Mouse (Mus musculus) liver (tissue): ENCODE measurements around the gene Lamb3.

Experiments
- DNase-seq: peaks from one replicate; pipeline ENCODE4 v3.0.0-alpha.2; 2020; ENCODE audit warnings: mixed read lengths

Gene Lamb3

GRCm38 (mm10) chr1:193346908-193347307 is 139.4 kb downstream of the Lamb3 start:
- DNase-seq, result no peak

- no peak for DNase-seq
Measured at GRCm38 (mm10) chr1:193348261-193348962, 140.9 kb downstream of the Lamb3 start.

- DNase-seq, result no peak
Measured at GRCm38 (mm10) chr1:193349702-193350545, 142.4 kb downstream of the Lamb3 start.

- DNase-seq, result no peak
Measured at GRCm38 (mm10) chr1:193350546-193350801, 143.0 kb downstream of the Lamb3 start.

- DNase-seq, result no peak
Measured at GRCm38 (mm10) chr1:193351583-193351982, 144.1 kb downstream of the Lamb3 start.

- DNase-seq, result no peak
Measured at GRCm38 (mm10) chr1:193359199-193359598, 151.7 kb downstream of the Lamb3 start.

GRCm38 (mm10) chr1:193361181-193361580 is 153.7 kb downstream of the Lamb3 start:
- DNase-seq, result no peak

- DNase-seq, result no peak
Measured at GRCm38 (mm10) chr1:193362078-193362477, 154.6 kb downstream of the Lamb3 start.

GRCm38 (mm10) chr1:193363801-193364231 is 156.3 kb downstream of the Lamb3 start:
- DNase-seq, result peak; percentile 26

GRCm38 (mm10) chr1:193368055-193368454 is 160.6 kb downstream of the Lamb3 start:
- no peak for DNase-seq

GRCm38 (mm10) chr1:193369091-193369490 is 161.6 kb downstream of the Lamb3 start:
- no peak for DNase-seq

- DNase-seq, result no peak
Measured at GRCm38 (mm10) chr1:193370096-193370495, 162.6 kb downstream of the Lamb3 start, which contains the start of gene Camk1g. Camk1g (minus strand) TSS chr1:193370298.

GRCm38 (mm10) chr1:193373906-193374413 is 166.5 kb downstream of the Lamb3 start:
- DNase-seq, result no peak

GRCm38 (mm10) chr1:193376478-193377134 is 169.1 kb downstream of the Lamb3 start:
- peak; percentile 40 for DNase-seq

GRCm38 (mm10) chr1:193379634-193380033 is 172.1 kb downstream of the Lamb3 start:
- DNase-seq, result no peak

- no peak for DNase-seq
Measured at GRCm38 (mm10) chr1:193380877-193381276, 173.4 kb downstream of the Lamb3 start.

GRCm38 (mm10) chr1:193381597-193382404 is 174.3 kb downstream of the Lamb3 start:
- no peak for DNase-seq

GRCm38 (mm10) chr1:193382435-193382834 is 174.9 kb downstream of the Lamb3 start:
- peak; percentile 53 for DNase-seq

GRCm38 (mm10) chr1:193382841-193383462 is 175.5 kb downstream of the Lamb3 start:
- DNase-seq, result peak; percentile 48

- DNase-seq, result peak; percentile 71
Measured at GRCm38 (mm10) chr1:193386136-193386535, 178.6 kb downstream of the Lamb3 start.

GRCm38 (mm10) chr1:193387241-193387640 is 179.7 kb downstream of the Lamb3 start:
- no peak for DNase-seq

- no peak for DNase-seq
Measured at GRCm38 (mm10) chr1:193389505-193389904, 182.0 kb downstream of the Lamb3 start.
